8 mouse cellular contexts compared by ENCODE assay signal in the genomic region with DNA sequence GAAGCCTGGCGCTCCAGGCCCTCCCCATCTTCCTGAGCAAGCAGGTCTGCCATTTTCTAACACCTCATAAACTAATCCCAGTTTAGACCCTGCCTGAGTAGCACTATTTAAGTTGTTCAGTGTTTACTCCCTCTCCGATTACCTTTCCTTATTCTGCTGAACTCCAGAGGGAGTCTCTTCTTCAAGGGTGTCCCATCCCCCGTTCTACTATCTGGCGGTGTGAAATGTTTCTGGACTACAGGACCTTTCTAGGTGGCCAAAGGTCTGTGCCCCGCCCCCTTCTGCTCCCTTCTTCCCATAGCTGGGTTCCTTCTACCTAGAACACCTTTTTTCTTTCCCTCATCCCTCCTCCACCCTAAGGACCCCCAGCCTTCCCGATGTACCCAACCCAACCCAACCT. TPM values are rescaled to one million over a fixed set of nuclear protein-coding genes. Genes with fewer than 3 reads are reported as not detected.
A peak's percentile ranks its signal among the peaks of the same experiment; 100 is the strongest.
DNase-seq lines count a peak whose midpoint lies in the region; ATAC-seq lines count a peak whose summit lies in the region.

No protein-coding gene starts in this region.

- H3K9ac ChIP-seq in forebrain, embryonic 16.5 days (replicated peaks; ENCODE audit: low read depth, low read length): peak overlapping the region; percentile 89; the same call in 1 of the 2 replicates
- no peak overlapping the region for H3K9ac ChIP-seq in stomach, embryonic 14.5 days (replicated peaks; ENCODE audit: low read depth, low read length)

- peak overlapping the region; percentile 90 for H3K4me3 ChIP-seq in megakaryocyte, embryonic 14.5 days (replicated peaks)
- H3K4me3 ChIP-seq in forebrain, embryonic 16.5 days (replicated peaks; ENCODE audit: low read length): peak overlapping the region; percentile 72
- peak overlapping the region; percentile 67 for H3K4me3 ChIP-seq in limb, embryonic 10.5 days
- peak overlapping the region; percentile 60; the same call in 1 of the 2 replicates for H3K4me3 ChIP-seq in stomach, embryonic 14.5 days (ENCODE audit: low read depth, low read length)

- H3K9me3 ChIP-seq in megakaryocyte, embryonic 14.5 days: no peaks in the 10 kb centered on the region
- H3K9me3 ChIP-seq in forebrain, embryonic 16.5 days (ENCODE audit: control insufficient read depth, low read length): no peaks in the 10 kb centered on the region
- H3K9me3 ChIP-seq in limb, embryonic 10.5 days (replicated peaks): no peaks in the 10 kb centered on the region
- H3K9me3 ChIP-seq in stomach, embryonic 14.5 days (ENCODE audit: control insufficient read depth, low read depth, low read length): no peaks in the 10 kb centered on the region

- no peak for ATAC-seq in megakaryocyte, adult 5-6 weeks (ENCODE audit: poor library complexity, severe bottlenecking)
- no peak for ATAC-seq in forebrain, embryonic 16.5 days
- ATAC-seq in stomach, embryonic 14.5 days (ENCODE audit: insufficient number of reproducible peaks, insufficient read depth, low FRiP score, low read depth): no peak
- no peak for ATAC-seq in activated CD4-positive, CD25-positive, alpha-beta regulatory T cell, adult 4 months

- peak overlapping the region; percentile 91 for H3K4me2 ChIP-seq in forebrain, embryonic 16.5 days (ENCODE audit: low read length)
- H3K4me2 ChIP-seq in stomach, embryonic 14.5 days (replicated peaks; ENCODE audit: low read depth, low read length): peak overlapping the region; percentile 100

- H3K4me1 ChIP-seq in megakaryocyte, embryonic 14.5 days: peaks cover 36% of the 10 kb centered on the region
- H3K4me1 ChIP-seq in forebrain, embryonic 16.5 days (replicated peaks; ENCODE audit: control insufficient read depth, insufficient read depth, low read length): peaks cover 22% of the 10 kb centered on the region
- H3K4me1 ChIP-seq in limb, embryonic 10.5 days: peaks cover 50% of the 10 kb centered on the region
- peaks cover 18% of the 10 kb centered on the region; the same call in 1 of the 2 replicates for H3K4me1 ChIP-seq in stomach, embryonic 14.5 days (ENCODE audit: control insufficient read depth, insufficient read depth, low read length)

- peaks cover 47% of the 10 kb centered on the region for H3K27me3 ChIP-seq in megakaryocyte, embryonic 14.5 days (replicated peaks)
- H3K27me3 ChIP-seq in forebrain, embryonic 16.5 days (replicated peaks; ENCODE audit: control insufficient read depth, insufficient read depth, low read length): no peaks in the 10 kb centered on the region
- peaks cover 55% of the 10 kb centered on the region for H3K27me3 ChIP-seq in limb, embryonic 10.5 days (ENCODE audit: low read depth, poor library complexity, severe bottlenecking)
- peaks cover 7% of the 10 kb centered on the region; the same call in 1 of the 2 replicates for H3K27me3 ChIP-seq in stomach, embryonic 14.5 days (ENCODE audit: control insufficient read depth, insufficient read depth, low read length)

- no peak for DNase-seq in limb, embryonic 10.5 days (ENCODE audit: low spot score)
- DNase-seq in layer of hippocampus, adult 8-10 months (ENCODE audit: low spot score in 2 of 2): no peak
- DNase-seq in layer of hippocampus, postnatal 14 days (ENCODE audit: low spot score in 2 of 2): no peak

- peak overlapping the region; percentile 86 for H3K27ac ChIP-seq in forebrain, embryonic 16.5 days (ENCODE audit: low read length)
- 0 out of 2 replicates have a peak overlapping the region, but pooled peaks have one; percentile 74 for H3K27ac ChIP-seq in limb, embryonic 10.5 days
- no peak overlapping the region for H3K27ac ChIP-seq in stomach, embryonic 14.5 days (ENCODE audit: low read length)

- H3K36me3 ChIP-seq in megakaryocyte, embryonic 14.5 days (replicated peaks; ENCODE audit: low read length): no peaks in the 10 kb centered on the region
- no peaks in the 10 kb centered on the region for H3K36me3 ChIP-seq in forebrain, embryonic 16.5 days (ENCODE audit: control insufficient read depth, insufficient read depth)
- H3K36me3 ChIP-seq in limb, embryonic 10.5 days: no peaks in the 10 kb centered on the region
- no peaks in the 10 kb centered on the region for H3K36me3 ChIP-seq in stomach, embryonic 14.5 days (ENCODE audit: control insufficient read depth, insufficient read depth, low read length)

- 11% methylated on average over 6 of the region's 6 CpGs for WGBS in forebrain, embryonic 16.5 days
- WGBS in limb, embryonic 10.5 days: 10% methylated on average over 6 of the region's 6 CpGs
- WGBS in stomach, embryonic 14.5 days: 29% methylated on average over 6 of the region's 6 CpGs

RNA-seq across cellular contexts. Expression of a gene that starts 32.6 kb away (rescaled TPM):
- polyA plus RNA-seq in megakaryocyte, embryonic 14.5 days (2012; ENCODE audit: insufficient read depth, low replicate concordance): 19.0 and 41.1 TPM in 2 replicates
- 66.8 and 81.2 TPM in 2 replicates for total RNA-seq in megakaryocyte, adult 5-6 weeks (2015)
- total RNA-seq in megakaryocyte, adult 5-6 weeks (2017): 48.8 and 74.2 TPM in 2 replicates
- 43.5 and 50.3 TPM in 2 replicates for polyA plus RNA-seq in forebrain, embryonic 16.5 days (2015; fragmentation: Nextera tagmentation; extraction: Ambion mirVana)
- polyA plus RNA-seq in limb, embryonic 10.5 days (2016; fragmentation: Nextera tagmentation; extraction: Ambion mirVana): 34.7 and 40.2 TPM in 2 replicates
- polyA plus RNA-seq in stomach, embryonic 14.5 days (2014; fragmentation: Nextera tagmentation; extraction: Ambion mirVana): 35.8 and 42.6 TPM in 2 replicates
- 100 to 1,000 TPM; 139 to 167 (median 156) TPM for total RNA-seq in layer of hippocampus, adult 8-10 months (2022)
- 10 to 100 TPM; 81.7 to 90.1 TPM for total RNA-seq in layer of hippocampus, postnatal 14 days (2021)
- polyA plus RNA-seq in activated CD4-positive, CD25-positive, alpha-beta regulatory T cell, adult 4 months (2017; shearing (Covaris generic)): 10 to 100 TPM; 48.6 to 56.9 TPM

RNA-seq across cellular contexts. Expression of a gene that starts 36.0 kb away (rescaled TPM):
- polyA plus RNA-seq in megakaryocyte, embryonic 14.5 days (2012; ENCODE audit: insufficient read depth, low replicate concordance): 22.3 and 27.7 TPM in 2 replicates
- 2.7 and 4.8 TPM in 2 replicates for total RNA-seq in megakaryocyte, adult 5-6 weeks (2015)
- total RNA-seq in megakaryocyte, adult 5-6 weeks (2017): 0.51 and 1.2 TPM in 2 replicates
- 1.3 and 1.9 TPM in 2 replicates for polyA plus RNA-seq in forebrain, embryonic 16.5 days (2015; fragmentation: Nextera tagmentation; extraction: Ambion mirVana)
- 0.45 and 1.1 TPM in 2 replicates for polyA plus RNA-seq in limb, embryonic 10.5 days (2016; fragmentation: Nextera tagmentation; extraction: Ambion mirVana)
- polyA plus RNA-seq in stomach, embryonic 14.5 days (2014; fragmentation: Nextera tagmentation; extraction: Ambion mirVana): 33.2 and 35.2 TPM in 2 replicates
- 1 to 10 TPM; 2.5 to 2.8 (median 2.7) TPM for total RNA-seq in layer of hippocampus, adult 8-10 months (2022)
- 1 to 10 TPM; 5.9 to 8.0 TPM for total RNA-seq in layer of hippocampus, postnatal 14 days (2021)
- polyA plus RNA-seq in activated CD4-positive, CD25-positive, alpha-beta regulatory T cell, adult 4 months (2017; shearing (Covaris generic)): 1 to 10 TPM in 1 of 2 experiments, under 1 TPM in 1; 0.59 to 1.1 TPM
